Mouse (Mus musculus) embryonic fibroblast, embryonic 13.5 days (primary cell): Measurements from ENCODE around the gene Nfu1.

Experiments used
- CTCF ChIP-seq: IDR thresholded peaks from 2 replicates; pipeline ENCODE4 v1.5.1; 2011; ENCODE audit warnings: mild to moderate bottlenecking, control low read depth, low read length, moderate library complexity, borderline replicate concordance; ENCODE audit not compliant: insufficient read depth
- POLR2A ChIP-seq: IDR thresholded peaks from 2 replicates; pipeline ENCODE4 v1.6.1; 2011; ENCODE audit warnings: low read depth, mild to moderate bottlenecking, control low read depth, low read length, moderate library complexity

- no peak for TF ChIP-seq POLR2A
- TF ChIP-seq CTCF = no peak
Measured at GRCm38 (mm10) chr6:86994254-86994653, 14.8 kb upstream of the Nfu1 start.
